Mouse (Mus musculus): ENCODE measurements at regions not wholly inside any gene's neighbourhood (a gene's known extent, or its start where the extent isn't known, plus 50 kb on each side); places are given as distances from the start of the nearest gene placed in this dataset.

DNA sequence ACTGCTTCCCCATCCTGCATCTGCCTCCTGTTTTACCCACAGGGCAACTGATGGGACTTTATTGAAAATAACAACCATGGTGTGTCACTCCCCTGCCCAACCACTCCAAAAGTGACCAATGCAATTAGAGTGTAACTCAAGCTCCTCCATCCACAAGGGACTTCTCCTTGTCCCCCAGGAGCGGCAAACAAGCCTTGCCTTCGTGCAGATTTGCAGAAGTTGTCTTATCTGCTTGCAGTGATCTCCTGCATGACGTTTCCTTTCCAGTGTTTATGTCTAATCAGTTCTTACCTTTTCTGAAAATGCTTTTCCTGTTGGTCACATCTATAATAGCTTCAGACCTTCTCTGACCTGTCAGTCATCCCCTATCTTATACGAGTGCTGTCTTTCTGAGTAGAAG lies 100.5 kb upstream of the Rxylt1 start:
- no peak overlapping the region for H3K9ac ChIP-seq
- no peaks in the 10 kb centered on the region for H3K4me1 ChIP-seq (ENCODE audit: insufficient read depth)
- no peak overlapping the region for H3K27ac ChIP-seq (ENCODE audit: low read depth, low read length)
- no peak overlapping the region for H3K4me3 ChIP-seq (ENCODE audit: low read depth, low read length)
- no peaks in the 10 kb centered on the region for H3K36me3 ChIP-seq (ENCODE audit: insufficient read depth)
- H3K9me3 ChIP-seq (ENCODE audit: low read length): no peaks in the 10 kb centered on the region
- no peak for TF ChIP-seq CTCF (IDR thresholded peaks at IDR 0.05; ENCODE audit: low read depth)
- WGBS: 88% methylated on average over 4 of the region's 4 CpGs
- no peak overlapping the region for H3K4me2 ChIP-seq (ENCODE audit: low read depth)
- ATAC-seq: no peak
- no peaks in the 10 kb centered on the region for H3K27me3 ChIP-seq (ENCODE audit: insufficient read depth, low read length)
- no peak for DNase-seq

DNA sequence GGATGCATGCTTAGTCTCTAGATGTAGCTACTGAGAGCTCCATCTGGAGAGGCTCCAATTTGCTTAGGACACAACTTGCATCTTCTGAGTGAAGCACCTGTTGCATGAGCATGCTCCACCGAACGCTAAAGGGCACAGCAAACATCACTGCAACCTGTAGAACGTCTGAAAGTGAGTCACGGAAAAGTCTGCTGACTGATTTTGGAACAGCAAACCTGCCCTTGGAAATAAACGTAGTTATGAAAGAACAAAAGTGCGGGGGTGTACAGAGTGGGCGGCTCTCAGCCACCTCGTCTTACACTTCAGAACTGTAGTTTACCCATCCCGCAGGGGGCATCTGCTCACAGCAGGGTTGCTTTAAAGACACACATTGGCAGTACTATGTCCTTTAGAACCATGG lies 97.0 kb upstream of the Rxylt1 start:
- 87% methylated on average over 9 of the region's 9 CpGs for WGBS
- Histone ChIP-seq H3K9ac (no peak overlapping the region), H3K36me3 (ENCODE audit: insufficient read depth) (no peaks in the 10 kb centered on the region), H3K27me3 (ENCODE audit: insufficient read depth, low read length) (no peaks in the 10 kb centered on the region), H3K4me3 (ENCODE audit: low read depth, low read length) (no peak overlapping the region), H3K4me2 (ENCODE audit: low read depth) (no peak overlapping the region), H3K9me3 (ENCODE audit: low read length) (no peaks in the 10 kb centered on the region), H3K27ac (ENCODE audit: low read depth, low read length) (no peak overlapping the region), H3K4me1 (ENCODE audit: insufficient read depth) (no peaks in the 10 kb centered on the region)
- TF ChIP-seq CTCF (IDR thresholded peaks at IDR 0.05; ENCODE audit: low read depth): no peak
- no peak for DNase-seq
- ATAC-seq: no peak

DNA sequence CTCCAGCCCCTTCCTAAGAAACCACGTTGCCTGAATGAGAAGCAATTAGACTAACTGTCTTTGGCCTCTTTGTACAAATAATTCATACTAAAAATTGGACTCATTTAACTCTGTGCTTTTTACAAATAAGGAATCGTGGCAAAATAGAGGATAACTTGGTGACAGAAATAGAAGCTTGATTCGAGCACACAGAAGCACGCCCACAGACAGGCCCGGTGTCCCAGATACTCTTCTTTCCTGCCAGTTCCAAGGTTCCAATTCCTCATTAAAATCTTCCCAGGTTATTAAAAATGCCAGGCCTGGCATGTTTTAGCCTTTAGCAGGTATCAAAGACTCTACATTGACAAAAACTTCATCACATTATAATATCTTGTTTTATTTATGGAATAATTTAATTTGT lies 96.2 kb upstream of the Rxylt1 start:
- WGBS: 59% methylated on average over 5 of the region's 5 CpGs
- no peak for ATAC-seq
- DNase-seq: no peak

GRCm38 (mm10) chr10:122185152-122185745 lies 88.1 kb upstream of the Rxylt1 start:
- peak; percentile 47 for ATAC-seq
- Histone ChIP-seq H3K4me2 (ENCODE audit: low read depth) (no peak overlapping the region), H3K27ac (ENCODE audit: low read depth, low read length) (no peak overlapping the region), H3K9ac (no peak overlapping the region), H3K4me3 (ENCODE audit: low read depth, low read length) (no peak overlapping the region), H3K4me1 (ENCODE audit: insufficient read depth) (no peaks in the 10 kb centered on the region), H3K27me3 (ENCODE audit: insufficient read depth, low read length) (no peaks in the 10 kb centered on the region), H3K36me3 (ENCODE audit: insufficient read depth) (no peaks in the 10 kb centered on the region), H3K9me3 (ENCODE audit: low read length) (no peaks in the 10 kb centered on the region)
- 63% methylated on average over 9 of the region's 9 CpGs for WGBS
- peak; percentile 34 for DNase-seq
- no peak for TF ChIP-seq CTCF (IDR thresholded peaks at IDR 0.05; ENCODE audit: low read depth)

More for the DNA sequence above, 96.2 kb upstream of the Rxylt1 start:
- Histone ChIP-seq H3K4me2 (ENCODE audit: low read depth) (no peak overlapping the region), H3K27ac (ENCODE audit: low read depth, low read length) (no peak overlapping the region), H3K9ac (no peak overlapping the region), H3K27me3 (ENCODE audit: insufficient read depth, low read length) (no peaks in the 10 kb centered on the region), H3K9me3 (ENCODE audit: low read length) (no peaks in the 10 kb centered on the region), H3K36me3 (ENCODE audit: insufficient read depth) (no peaks in the 10 kb centered on the region), H3K4me1 (ENCODE audit: insufficient read depth) (no peaks in the 10 kb centered on the region), H3K4me3 (ENCODE audit: low read depth, low read length) (no peak overlapping the region)
- no peak for TF ChIP-seq CTCF (IDR thresholded peaks at IDR 0.05; ENCODE audit: low read depth)

GRCm38 (mm10) chr10:122183025-122183424 lies 85.9 kb upstream of the Rxylt1 start:
- Histone ChIP-seq H3K4me1 (ENCODE audit: insufficient read depth) (no peaks in the 10 kb centered on the region), H3K27me3 (ENCODE audit: insufficient read depth, low read length) (no peaks in the 10 kb centered on the region), H3K9me3 (ENCODE audit: low read length) (no peaks in the 10 kb centered on the region), H3K9ac (no peak overlapping the region), H3K27ac (ENCODE audit: low read depth, low read length) (no peak overlapping the region), H3K4me3 (ENCODE audit: low read depth, low read length) (no peak overlapping the region), H3K36me3 (ENCODE audit: insufficient read depth) (no peaks in the 10 kb centered on the region), H3K4me2 (ENCODE audit: low read depth) (no peak overlapping the region)
- TF ChIP-seq CTCF (IDR thresholded peaks at IDR 0.05; ENCODE audit: low read depth): peak; percentile 71
- ATAC-seq (peak; percentile 66), DNase-seq (peak; percentile 71)
- whole genome bisulfite sequencing: 27% methylated on average over 4 of the region's 4 CpGs

DNA sequence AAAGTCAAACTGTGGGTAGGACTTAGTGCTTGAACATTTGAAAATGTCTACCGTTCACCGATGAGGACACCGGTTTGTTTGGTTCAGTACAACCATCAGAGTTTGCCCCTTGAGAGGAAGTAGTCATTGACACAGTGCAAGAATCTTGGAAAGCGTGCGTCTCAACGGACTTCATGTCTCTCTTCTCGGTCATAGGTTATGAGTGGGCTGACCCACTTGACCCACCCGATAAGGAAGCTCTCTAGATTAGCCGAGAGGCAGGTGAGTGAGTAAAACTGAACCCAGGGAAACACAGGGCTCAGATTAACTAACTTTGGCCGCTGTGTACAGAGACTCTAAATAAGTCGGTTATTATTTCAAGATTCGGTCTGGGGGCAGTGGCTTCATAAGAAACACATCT lies 51.9 kb upstream of the Rxylt1 start:
- Histone ChIP-seq H3K4me2 (ENCODE audit: low read depth) (no peak overlapping the region), H3K9ac (no peak overlapping the region), H3K4me1 (ENCODE audit: insufficient read depth) (no peaks in the 10 kb centered on the region), H3K4me3 (ENCODE audit: low read depth, low read length) (no peak overlapping the region), H3K36me3 (ENCODE audit: insufficient read depth) (no peaks in the 10 kb centered on the region), H3K9me3 (ENCODE audit: low read length) (no peaks in the 10 kb centered on the region), H3K27ac (ENCODE audit: low read depth, low read length) (no peak overlapping the region), H3K27me3 (ENCODE audit: insufficient read depth, low read length) (no peaks in the 10 kb centered on the region)
- TF ChIP-seq CTCF (IDR thresholded peaks at IDR 0.05; ENCODE audit: low read depth): no peak
- no peak for ATAC-seq
- DNase-seq: no peak
- WGBS: 91% methylated on average over 12 of the region's 12 CpGs

GRCm38 (mm10) chr10:122148609-122149008 lies 51.4 kb upstream of the Rxylt1 start:
- no peak overlapping the region for H3K4me3 ChIP-seq (ENCODE audit: low read depth, low read length)
- H3K9ac ChIP-seq: no peak overlapping the region
- no peak overlapping the region for H3K4me2 ChIP-seq (ENCODE audit: low read depth)
- peak; percentile 23 for DNase-seq
- no peaks in the 10 kb centered on the region for H3K4me1 ChIP-seq (ENCODE audit: insufficient read depth)
- H3K36me3 ChIP-seq (ENCODE audit: insufficient read depth): no peaks in the 10 kb centered on the region
- H3K9me3 ChIP-seq (ENCODE audit: low read length): no peaks in the 10 kb centered on the region
- 49% methylated on average over 4 of the region's 4 CpGs for WGBS
- peak; percentile 74; the same call in 1 of the 2 replicates for ATAC-seq
- no peaks in the 10 kb centered on the region for H3K27me3 ChIP-seq (ENCODE audit: insufficient read depth, low read length)
- no peak overlapping the region for H3K27ac ChIP-seq (ENCODE audit: low read depth, low read length)
- TF ChIP-seq CTCF (IDR thresholded peaks at IDR 0.05; ENCODE audit: low read depth): no peak
